Mouse (Mus musculus) liver, embryonic 11.5 days (tissue): Measurements from ENCODE around the gene Adgra3. TPM values are rescaled to one million over a fixed set of nuclear protein-coding genes. Genes with fewer than 3 reads are reported as not detected.

ENCODE experiments used
- ATAC-seq: fragments of 200-750 bp; cut with Nextera tagmentation; replicated peaks from 2 replicates; pipeline ENCODE4 v1.8.0; 2017; ENCODE audit warnings: moderate number of reproducible peaks, mild to moderate bottlenecking, moderate TSS enrichment, moderate library complexity; ENCODE audit not compliant: low FRiP score
- DNase-seq: peaks from one replicate; pipeline ENCODE4 v3.0.0-alpha.2; 2017; ENCODE audit warnings: low spot score
- H3K27ac ChIP-seq: fragments of 300-500 bp; sonication (generic); 2 replicates; pipeline ENCODE4 v1.5.1; 2014; ENCODE audit warnings: mild to moderate bottlenecking, low read depth, low read length, control low read depth
- H3K27me3 ChIP-seq: fragments of 300-500 bp; sonication (generic); replicated peaks from 2 replicates; pipeline ENCODE4 v1.6.1; 2014; ENCODE audit warnings: low read length, mixed read lengths; ENCODE audit not compliant: control insufficient read depth, insufficient read depth
- H3K36me3 ChIP-seq: fragments of 300-500 bp; sonication (generic); 2 replicates; pipeline ENCODE4 v1.6.1; 2014; ENCODE audit warnings: mild to moderate bottlenecking, low read length, moderate library complexity, mixed read lengths; ENCODE audit not compliant: control insufficient read depth, insufficient read depth
- H3K4me1 ChIP-seq: fragments of 300-500 bp; sonication (generic); replicated peaks from 2 replicates; pipeline ENCODE4 v1.6.1; 2014; ENCODE audit warnings: low read length, mixed read lengths; ENCODE audit not compliant: control insufficient read depth, insufficient read depth
- H3K4me2 ChIP-seq: fragments of 300-500 bp; sonication (generic); 2 replicates; pipeline ENCODE4 v1.6.1; 2014; ENCODE audit warnings: mild to moderate bottlenecking, control low read depth, moderate library complexity
- H3K4me3 ChIP-seq: fragments of 300-500 bp; sonication (generic); 2 replicates; pipeline ENCODE4 v1.5.1; 2014; ENCODE audit warnings: low read depth, low read length, control low read depth
- H3K9ac ChIP-seq: fragments of 300-500 bp; sonication (generic); 2 replicates; pipeline ENCODE4 v1.6.1; 2014; ENCODE audit warnings: low read depth, low read length, control low read depth
- H3K9me3 ChIP-seq: fragments of 300-500 bp; sonication (generic); 2 replicates; pipeline ENCODE4 v1.6.1; 2016; ENCODE audit warnings: low read length, inconsistent platforms, mixed read lengths; ENCODE audit not compliant: control insufficient read depth
- WGBS: fragments of 180-500 bp; shearing (Covaris S2); extraction: QIAGEN DNeasy Blood & Tissue Kit; methylation state at CpG from one replicate; pipeline ENCODE4 v1.1.7; 2014; 5-methylcytosine and 5-hydroxymethylcytosine counted together
- polyA plus RNA-seq: library from polyadenylated mRNA; unstranded; fragments of >200 nt; fragmentation: Nextera tagmentation; extraction: Ambion mirVana; gene quantifications from 2 replicates; pipeline ENCODE4 v1.2.1, GENCODE M21; 2014

Adgra3 gene
- polyA plus RNA-seq, 1 experiment from 2014 or later = 16.1 TPM

DNA sequence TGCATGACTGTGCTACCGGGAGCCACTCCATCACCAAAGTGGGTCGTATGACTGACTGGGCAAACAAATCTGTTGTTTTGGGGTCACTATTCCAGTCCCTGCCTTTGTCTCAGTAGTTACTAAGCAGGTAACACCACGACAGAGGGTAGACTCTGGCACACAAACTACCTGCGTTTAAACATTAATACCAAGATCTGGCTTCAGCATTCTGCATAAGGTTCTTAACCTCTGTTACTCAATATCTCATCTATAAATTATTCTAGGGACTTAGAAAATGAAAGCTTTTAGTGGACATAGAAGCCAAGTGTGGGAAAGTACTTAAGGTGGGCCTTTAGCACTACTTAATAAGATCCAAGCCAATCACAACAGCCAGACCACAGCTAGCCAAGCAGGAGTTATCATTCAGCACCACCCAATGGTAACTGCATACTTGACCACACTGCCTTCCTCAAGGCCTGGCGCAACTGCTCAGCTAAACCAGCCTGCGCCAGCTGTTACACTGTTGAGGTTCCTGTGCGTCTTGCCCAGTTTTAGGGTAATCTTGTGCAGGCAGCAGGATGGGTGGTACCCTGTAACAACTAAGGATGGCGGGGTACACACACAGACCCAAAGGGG, 23.8 kb downstream of the Adgra3 start:
- no peak overlapping the region for H3K4me2 ChIP-seq
- no peak overlapping the region for H3K4me3 ChIP-seq
- H3K27ac ChIP-seq = no peak overlapping the region
- H3K36me3 ChIP-seq = no peaks in the 10 kb centered on the region
- no peaks in the 10 kb centered on the region for H3K27me3 ChIP-seq
- H3K9ac ChIP-seq = no peak overlapping the region
- 85% methylated on average over 8 of the region's 8 CpGs for WGBS
- H3K4me1 ChIP-seq = peaks cover 10% of the 10 kb centered on the region; the same call in 1 of the 2 replicates
- DNase-seq (no peak), ATAC-seq (no peak)
- H3K9me3 ChIP-seq = no peaks in the 10 kb centered on the region

DNA sequence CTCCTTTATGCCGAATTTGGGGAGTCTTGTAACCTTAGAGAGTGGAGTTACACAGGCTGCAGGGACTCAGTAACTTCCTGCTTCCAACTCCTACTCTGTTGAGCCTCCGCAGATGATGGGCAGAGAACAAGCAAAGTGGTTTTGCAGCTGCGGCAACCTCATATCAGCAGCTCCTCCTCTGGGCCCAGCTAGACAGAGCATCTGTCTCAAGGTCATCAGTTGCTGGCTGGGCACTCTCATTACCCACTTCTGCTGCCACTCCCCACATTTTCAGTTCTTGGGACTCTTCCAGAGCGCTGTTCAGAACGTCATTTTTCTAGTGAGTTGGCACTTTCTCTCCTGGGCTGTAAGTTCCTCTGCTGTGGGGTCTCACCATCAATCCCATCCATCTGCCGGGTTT, 24.6 kb downstream of the Adgra3 start:
- Histone ChIP-seq H3K36me3 (no peaks in the 10 kb centered on the region), H3K4me3 (no peak overlapping the region), H3K9me3 (no peaks in the 10 kb centered on the region), H3K4me2 (no peak overlapping the region), H3K27ac (no peak overlapping the region), H3K27me3 (no peaks in the 10 kb centered on the region), H3K9ac (no peak overlapping the region), H3K4me1 (peaks cover 10% of the 10 kb centered on the region; the same call in 1 of the 2 replicates)
- ATAC-seq (no peak), DNase-seq (no peak)
- WGBS = 48% methylated on average over 6 of the region's 6 CpGs

DNA sequence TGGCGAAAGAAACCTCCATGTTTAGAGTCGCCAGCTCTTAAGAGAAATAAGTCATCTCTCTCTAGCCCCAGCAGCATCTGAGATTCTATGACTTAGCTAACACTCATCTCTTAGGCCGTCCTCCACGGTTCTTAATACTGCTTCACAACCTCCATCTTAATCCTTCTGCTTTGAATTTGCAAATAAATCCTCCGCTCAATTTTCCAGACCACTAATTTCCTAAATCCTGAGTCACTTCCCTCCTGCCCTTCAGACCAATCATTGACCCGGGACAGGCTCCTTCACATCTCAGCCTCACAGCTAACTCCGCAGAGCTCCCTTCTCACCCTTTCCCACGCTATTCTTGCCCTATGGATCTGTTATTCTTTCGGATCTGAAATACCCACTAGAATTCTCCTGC, 25.1 kb downstream of the Adgra3 start:
- peaks cover 10% of the 10 kb centered on the region; the same call in 1 of the 2 replicates for H3K4me1 ChIP-seq
- no peaks in the 10 kb centered on the region for H3K9me3 ChIP-seq
- H3K36me3 ChIP-seq = no peaks in the 10 kb centered on the region
- no peaks in the 10 kb centered on the region for H3K27me3 ChIP-seq
- H3K9ac ChIP-seq = no peak overlapping the region
- no peak overlapping the region for H3K4me3 ChIP-seq
- ATAC-seq (no peak), DNase-seq (no peak)
- 79% methylated on average over 9 of the region's 9 CpGs for WGBS
- H3K27ac ChIP-seq = no peak overlapping the region
- no peak overlapping the region for H3K4me2 ChIP-seq

DNA sequence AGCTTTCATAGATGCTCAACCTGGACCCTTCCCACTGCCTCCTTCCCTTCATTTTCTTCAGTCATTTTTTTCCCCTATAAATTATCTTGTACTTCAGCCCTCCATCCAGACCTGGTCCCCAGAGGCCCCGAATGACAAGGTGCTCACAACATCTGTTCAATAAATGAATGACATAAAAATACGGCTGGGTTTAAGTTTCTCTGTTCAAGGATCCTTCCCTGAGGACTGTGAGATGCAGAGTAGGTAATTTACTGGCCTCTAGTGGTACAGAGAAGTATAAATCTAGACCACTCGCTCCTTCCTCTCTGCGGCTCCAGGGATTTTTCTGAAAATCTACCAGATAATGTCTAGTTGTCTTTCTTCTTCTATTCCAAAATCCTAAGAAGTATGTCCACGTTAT, 26.5 kb downstream of the Adgra3 start:
- no peak overlapping the region for H3K4me3 ChIP-seq
- no peak overlapping the region for H3K27ac ChIP-seq
- H3K36me3 ChIP-seq = no peaks in the 10 kb centered on the region
- H3K9me3 ChIP-seq = no peaks in the 10 kb centered on the region
- H3K4me2 ChIP-seq = no peak overlapping the region
- 66% methylated on average over 5 of the region's 5 CpGs for whole genome bisulfite sequencing
- H3K9ac ChIP-seq = no peak overlapping the region
- H3K4me1 ChIP-seq = peaks cover 12% of the 10 kb centered on the region; the same call in 1 of the 2 replicates
- ATAC-seq (no peak), DNase-seq (no peak)
- H3K27me3 ChIP-seq = no peaks in the 10 kb centered on the region

DNA sequence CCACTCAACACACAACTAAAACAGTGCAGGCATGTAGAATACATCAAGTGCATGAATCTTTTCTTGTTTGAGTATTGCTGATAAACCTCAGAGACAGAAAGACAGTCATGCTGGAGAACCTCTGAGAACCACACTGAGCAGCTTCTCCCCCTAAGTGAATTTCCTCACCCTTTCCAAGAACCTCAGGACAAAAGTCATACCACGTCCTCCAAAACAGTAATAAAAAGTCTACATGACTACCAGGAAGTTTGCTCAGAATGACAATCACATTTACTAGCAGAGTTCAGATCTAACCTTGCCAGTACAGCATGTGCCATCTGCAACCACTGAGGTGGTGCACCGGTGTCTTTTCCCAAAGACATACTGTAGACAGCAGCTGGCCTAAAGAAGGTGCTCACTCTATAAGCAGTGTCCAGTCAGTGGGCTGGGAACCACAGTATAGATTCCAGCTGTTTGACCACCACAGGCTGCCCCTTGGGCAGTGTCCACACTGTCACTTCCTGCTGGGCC, 27.0 kb downstream of the Adgra3 start:
- Histone ChIP-seq H3K4me3 (no peak overlapping the region), H3K4me1 (peaks cover 18% of the 10 kb centered on the region; the same call in 1 of the 2 replicates)
- ATAC-seq = 0 out of 2 replicates have a peak, but pooled peaks have one; percentile 7

DNA sequence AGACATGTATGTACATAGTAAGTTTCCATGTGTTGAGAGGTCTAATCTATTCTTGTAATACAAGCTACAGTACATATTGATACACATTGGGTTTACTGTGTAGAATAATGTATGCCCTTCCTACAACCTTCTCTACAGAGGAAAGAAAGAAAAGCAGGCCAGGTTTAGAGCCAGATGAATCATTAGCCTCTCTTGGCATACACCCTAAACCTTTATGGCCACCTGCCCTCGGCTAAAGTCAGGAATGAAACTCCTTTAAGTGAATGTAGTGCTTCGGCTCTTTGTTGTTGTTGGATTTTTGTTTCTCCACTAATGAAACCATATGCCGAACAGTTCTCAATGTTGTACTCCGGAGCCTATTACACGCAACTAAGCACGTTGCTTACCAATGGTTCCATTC, 27.5 kb downstream of the Adgra3 start:
- DNase-seq = no peak
- Histone ChIP-seq H3K9ac (no peak overlapping the region), H3K9me3 (no peaks in the 10 kb centered on the region), H3K27ac (no peak overlapping the region), H3K4me3 (no peak overlapping the region), H3K4me1 (peaks cover 23% of the 10 kb centered on the region; the same call in 1 of the 2 replicates), H3K27me3 (no peaks in the 10 kb centered on the region), H3K36me3 (no peaks in the 10 kb centered on the region), H3K4me2 (no peak overlapping the region)
- WGBS = 91% methylated on average over 6 of the region's 6 CpGs
- no peak for ATAC-seq

More for the DNA sequence above, 27.0 kb downstream of the Adgra3 start:
- H3K9me3 ChIP-seq = no peaks in the 10 kb centered on the region
- WGBS = 79% methylated on average over 2 of the region's 2 CpGs
- H3K4me2 ChIP-seq = no peak overlapping the region
- DNase-seq = no peak
- H3K27ac ChIP-seq = no peak overlapping the region
- no peaks in the 10 kb centered on the region for H3K36me3 ChIP-seq
- H3K27me3 ChIP-seq = no peaks in the 10 kb centered on the region
- no peak overlapping the region for H3K9ac ChIP-seq

DNA sequence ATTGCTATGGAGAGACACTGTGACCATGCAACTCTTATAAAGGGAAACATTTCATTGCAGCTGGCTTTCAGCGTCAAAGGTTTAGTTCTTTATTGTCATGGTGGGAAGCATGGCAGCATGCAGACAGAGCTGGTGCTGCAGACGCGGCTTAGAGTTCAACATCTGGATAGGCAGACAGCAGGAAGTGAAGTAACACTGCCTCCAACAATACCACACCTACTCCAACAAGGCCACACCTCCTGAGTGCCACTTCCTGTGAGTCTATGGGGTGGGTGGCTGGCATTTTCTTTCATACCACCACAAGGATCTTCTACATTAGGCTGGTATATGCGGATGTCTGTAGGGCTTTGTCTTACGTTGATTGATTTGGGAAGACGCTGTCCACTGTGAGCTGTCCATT, 29.1 kb downstream of the Adgra3 start:
- Histone ChIP-seq H3K36me3 (no peaks in the 10 kb centered on the region), H3K4me3 (no peak overlapping the region), H3K4me2 (no peak overlapping the region), H3K27me3 (no peaks in the 10 kb centered on the region), H3K27ac (no peak overlapping the region), H3K9me3 (no peaks in the 10 kb centered on the region), H3K9ac (no peak overlapping the region), H3K4me1 (peaks cover 23% of the 10 kb centered on the region; the same call in 1 of the 2 replicates)
- WGBS = 80% methylated on average over 6 of the region's 6 CpGs
- peak; percentile 15; the same call in 1 of the 2 replicates for ATAC-seq
- DNase-seq = no peak

DNA sequence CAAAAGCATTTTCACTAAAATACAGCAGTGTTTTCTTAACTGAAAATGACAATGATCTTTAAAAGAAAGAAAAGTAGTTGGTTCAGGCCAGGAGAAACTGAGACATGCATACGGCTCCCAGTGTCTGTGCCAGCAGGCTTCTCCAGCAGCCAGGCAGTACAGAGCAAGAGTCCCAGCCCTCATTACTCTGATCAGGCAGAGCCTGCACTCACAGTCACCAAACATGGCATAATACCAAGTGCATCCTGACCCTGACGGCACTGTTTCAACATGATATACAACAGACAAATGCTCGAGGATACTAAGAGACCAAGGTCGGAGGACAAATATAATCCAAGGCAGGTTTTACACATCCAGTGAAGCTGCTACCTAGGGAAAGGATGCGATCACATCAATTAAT, 31.2 kb downstream of the Adgra3 start:
- Histone ChIP-seq H3K27ac (no peak overlapping the region), H3K36me3 (no peaks in the 10 kb centered on the region; the same call in 1 of the 2 replicates), H3K4me3 (no peak overlapping the region), H3K4me1 (peaks cover 24% of the 10 kb centered on the region), H3K9ac (no peak overlapping the region), H3K9me3 (no peaks in the 10 kb centered on the region), H3K4me2 (no peak overlapping the region), H3K27me3 (no peaks in the 10 kb centered on the region)
- ATAC-seq (no peak), DNase-seq (no peak)
- WGBS = 81% methylated on average over 5 of the region's 5 CpGs

DNA sequence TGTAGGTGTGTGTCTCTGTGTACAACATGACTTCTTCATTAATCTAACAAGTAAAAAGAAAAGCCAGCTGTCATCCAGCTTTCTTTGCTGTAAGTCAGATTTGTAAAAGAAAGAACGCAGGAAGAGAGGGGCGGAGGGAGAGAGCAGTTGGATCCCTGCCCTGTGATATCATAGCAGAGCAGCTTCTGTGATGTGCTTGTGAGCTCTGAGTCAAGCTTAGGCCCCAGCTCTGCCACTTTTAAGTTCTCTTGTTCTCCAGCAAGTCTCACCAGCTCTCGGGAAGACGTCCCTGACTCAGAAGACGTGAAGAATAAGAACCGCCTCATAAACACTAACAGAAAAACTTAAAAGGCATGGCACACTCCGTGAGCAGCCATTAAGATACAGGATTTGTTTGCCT, 31.8 kb downstream of the Adgra3 start:
- Histone ChIP-seq H3K4me2 (no peak overlapping the region), H3K9me3 (no peaks in the 10 kb centered on the region), H3K9ac (no peak overlapping the region), H3K27me3 (no peaks in the 10 kb centered on the region), H3K36me3 (no peaks in the 10 kb centered on the region; the same call in 1 of the 2 replicates), H3K4me3 (no peak overlapping the region), H3K4me1 (peaks cover 24% of the 10 kb centered on the region), H3K27ac (no peak overlapping the region)
- ATAC-seq (no peak), DNase-seq (no peak)
- WGBS = 71% methylated on average over 7 of the region's 7 CpGs
